Mouse (Mus musculus) brain, embryonic 14.5 days (tissue): ENCODE results near the gene Gm9837.

Experiments
- CTCF ChIP-seq: fragments of 200-500 bp; IDR thresholded peaks from 2 replicates; pipeline ENCODE4 v1.5.1; 2012; ENCODE audit warnings: inconsistent platforms, mild to moderate bottlenecking, moderate library complexity, borderline replicate concordance; ENCODE audit not compliant: insufficient read depth, insufficient read length; ENCODE audit errors: extremely low read depth
- POLR2A ChIP-seq: fragments of 200-500 bp; IDR thresholded peaks from 2 replicates; pipeline ENCODE4 v1.6.1; 2012; ENCODE audit warnings: mild to moderate bottlenecking, inconsistent platforms, borderline replicate concordance; ENCODE audit not compliant: poor library complexity, insufficient read depth, insufficient read length, severe bottlenecking; ENCODE audit errors: extremely low read depth

DNA sequence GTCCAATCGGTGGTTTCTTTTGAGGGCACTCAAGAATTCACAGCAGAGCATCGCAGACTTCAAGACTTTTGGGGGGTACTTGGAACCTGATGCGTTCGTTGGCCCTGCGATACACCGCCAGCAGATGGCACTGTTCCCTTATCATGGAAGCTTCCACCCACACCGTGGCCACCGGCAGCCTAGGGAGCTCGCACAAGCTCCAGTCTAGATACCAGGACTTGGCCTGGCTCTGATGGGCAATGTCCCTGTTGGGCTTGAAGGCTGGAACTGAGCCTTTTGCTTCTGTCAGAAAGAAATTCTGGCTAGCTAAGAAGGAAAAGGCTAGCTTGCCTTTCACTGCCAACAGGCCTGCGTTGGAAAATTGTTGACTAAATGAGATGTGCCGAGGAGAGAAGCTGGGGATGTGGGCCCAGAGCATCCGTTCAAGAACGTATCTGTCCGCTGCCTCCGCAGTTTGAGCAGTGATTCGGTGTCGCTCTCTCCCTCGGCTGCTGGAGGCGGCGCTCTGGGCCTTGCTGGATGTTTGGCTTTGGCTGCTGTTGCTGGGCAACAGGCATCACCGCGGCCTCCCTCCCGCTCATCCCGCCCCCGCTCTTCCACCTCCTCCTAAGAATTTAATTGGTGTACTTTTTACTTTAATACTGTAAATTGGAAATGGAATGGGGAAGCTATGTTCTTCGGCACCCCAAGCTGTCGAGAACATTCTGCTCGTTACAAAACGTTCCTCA lies at the start of gene Gm9837:
- TF ChIP-seq CTCF (peak; percentile 98), POLR2A (no peak)
